Mouse (Mus musculus) MEL (cell line): Measurements from ENCODE around the gene Zfp146. TPM values are rescaled to one million over a fixed set of nuclear protein-coding genes. Genes with fewer than 3 reads are reported as not detected.
"Not testable (repeated sequence)": the region's sequence is repeated elsewhere in the genome, so short reads cannot be mapped to it uniquely, and the experiment has no call there.

ENCODE experiments used
- DNase-seq: peaks from one replicate; pipeline ENCODE4 v3.0.0; 2011; ENCODE audit warnings: low read depth, low spot score
- H3K27ac ChIP-seq: 2 replicates; pipeline ENCODE4 v1.5.1; 2012; ENCODE audit warnings: low read depth, mild to moderate bottlenecking, control low read depth, low read length, moderate library complexity; ENCODE audit not compliant: control insufficient read depth
- H3K27me3 ChIP-seq, 2 experiments: fragments of 150-350 bp in 1 of 2; sonication (generic) in 1 of 2; 2 replicates each; pipeline ENCODE4 v1.6.1; 2012; ENCODE audit warnings: low read length in 2 of 2, mild to moderate bottlenecking in 2 of 2, improper control_type of control experiment in 1 of 2, moderate library complexity in 1 of 2; ENCODE audit not compliant: insufficient read depth in 2 of 2, control insufficient read depth in 1 of 2
- H3K36me3 ChIP-seq, 2 experiments: 2 replicates each; pipeline ENCODE4 v1.6.1; 2012 to 2014; ENCODE audit warnings: low read length in 2 of 2, improper control_type of control experiment in 1 of 2, inconsistent platforms in 1 of 2, mild to moderate bottlenecking in 1 of 2; ENCODE audit not compliant: insufficient read depth in 2 of 2, control insufficient read depth in 1 of 2
- H3K4me1 ChIP-seq, 2 experiments: fragments of 150-350 bp in 1 of 2; sonication (generic) in 1 of 2; 2 replicates each; pipeline ENCODE4 v1.6.1; 2012; ENCODE audit warnings: low read length in 2 of 2, improper control_type of control experiment in 1 of 2, mild to moderate bottlenecking in 1 of 2; ENCODE audit not compliant: insufficient read depth in 2 of 2, control insufficient read depth in 1 of 2
- H3K4me3 ChIP-seq, 2 experiments: fragments of 150-350 bp in 1 of 2; sonication (generic) in 1 of 2; 2 replicates each; pipeline ENCODE4 v1.5.1; 2012; ENCODE audit warnings: low read depth in 2 of 2, low read length in 2 of 2, mild to moderate bottlenecking in 2 of 2, moderate library complexity in 2 of 2, control low read depth in 1 of 2, improper control_type of control experiment in 1 of 2; ENCODE audit not compliant: control insufficient read depth in 1 of 2, insufficient read depth in 1 of 2
- H3K79me2 ChIP-seq: 2 replicates; pipeline ENCODE4 v1.6.1; 2012; ENCODE audit warnings: mild to moderate bottlenecking, low read length, moderate library complexity; ENCODE audit not compliant: control insufficient read depth, poor library complexity, insufficient read depth
- H3K9ac ChIP-seq: 2 replicates; pipeline ENCODE4 v1.6.1; 2012; ENCODE audit warnings: low read depth, mild to moderate bottlenecking, control low read depth, low read length, moderate library complexity; ENCODE audit not compliant: control insufficient read depth, poor library complexity, severe bottlenecking
- H3K9me3 ChIP-seq: fragments of 150-350 bp; sonication (generic); replicated peaks from 2 replicates; pipeline ENCODE4 v1.6.1; 2012; ENCODE audit warnings: mild to moderate bottlenecking, low read length, improper control_type of control experiment, moderate library complexity; ENCODE audit not compliant: insufficient read depth
- BHLHE40 ChIP-seq: IDR thresholded peaks from 2 replicates; pipeline ENCODE4 v1.6.1; 2012; ENCODE audit warnings: low read depth, mild to moderate bottlenecking, inconsistent platforms, low read length, improper control_type of control experiment, borderline replicate concordance
- E2F4 ChIP-seq: IDR thresholded peaks from 2 replicates; pipeline ENCODE4 v1.6.1; 2011; ENCODE audit warnings: low read depth, low read length, improper control_type of control experiment, borderline replicate concordance
- ELF1 ChIP-seq: IDR thresholded peaks from 2 replicates; pipeline ENCODE4 v1.6.1; 2014; ENCODE audit warnings: low read depth, mild to moderate bottlenecking, inconsistent platforms, low read length, improper control_type of control experiment, moderate library complexity
- EP300 ChIP-seq, 2 experiments: IDR thresholded peaks; 2 replicates each; pipeline ENCODE4 v1.6.1; 2011; ENCODE audit warnings: improper control_type of control experiment in 2 of 2, low read length in 2 of 2, low read depth in 1 of 2, mild to moderate bottlenecking in 1 of 2
- GATA1 ChIP-seq: IDR thresholded peaks from 2 replicates; pipeline ENCODE4 v1.6.1; 2011; ENCODE audit warnings: low read depth, low read length, improper control_type of control experiment
- JUND ChIP-seq: IDR thresholded peaks from 2 replicates; pipeline ENCODE4 v1.6.1; 2011; ENCODE audit warnings: low read depth, mild to moderate bottlenecking, improper control_type of control experiment, low read length
- MAFK ChIP-seq: IDR thresholded peaks from 2 replicates; pipeline ENCODE4 v1.6.1; 2011; ENCODE audit warnings: low read depth, mild to moderate bottlenecking, low read length, improper control_type of control experiment, borderline replicate concordance
- MXI1 ChIP-seq: IDR thresholded peaks from 2 replicates; pipeline ENCODE4 v1.6.1; 2011; ENCODE audit warnings: mild to moderate bottlenecking, low read depth, low read length, improper control_type of control experiment
- MYC ChIP-seq: IDR thresholded peaks from 2 replicates; pipeline ENCODE4 v1.6.1; 2011; ENCODE audit warnings: low read depth, mild to moderate bottlenecking, low read length, improper control_type of control experiment, moderate library complexity
- NELFE ChIP-seq: IDR thresholded peaks from 2 replicates; pipeline ENCODE4 v1.6.1; 2011; ENCODE audit warnings: low read depth, low read length, improper control_type of control experiment
- POLR2AphosphoS5 ChIP-seq: IDR thresholded peaks from 2 replicates; pipeline ENCODE4 v1.6.1; 2012; ENCODE audit warnings: low read depth, borderline replicate concordance, mild to moderate bottlenecking, inconsistent platforms, low read length, moderate library complexity, mixed read lengths
- RAD21 ChIP-seq: IDR thresholded peaks from 2 replicates; pipeline ENCODE4 v1.6.1; 2011; ENCODE audit warnings: mild to moderate bottlenecking, low read depth, low read length, improper control_type of control experiment
- SIN3A ChIP-seq: IDR thresholded peaks from 2 replicates; pipeline ENCODE4 v1.6.1; 2012; ENCODE audit warnings: low read length, improper control_type of control experiment, inconsistent platforms
- SMC3 ChIP-seq: IDR thresholded peaks from 2 replicates; pipeline ENCODE4 v1.6.1; 2011; ENCODE audit warnings: low read depth, low read length, improper control_type of control experiment
- TCF12 ChIP-seq: IDR thresholded peaks from 2 replicates; pipeline ENCODE4 v1.6.1; 2014; ENCODE audit warnings: low read depth, mild to moderate bottlenecking, inconsistent platforms, low read length, improper control_type of control experiment, moderate library complexity
- USF1 ChIP-seq: IDR thresholded peaks from 2 replicates; pipeline ENCODE4 v1.6.1; 2014; ENCODE audit warnings: low read depth, mild to moderate bottlenecking, inconsistent platforms, low read length, improper control_type of control experiment, moderate library complexity
- ZC3H11A ChIP-seq: IDR thresholded peaks from 2 replicates; pipeline ENCODE4 v1.6.1; 2012; ENCODE audit warnings: low read depth, mild to moderate bottlenecking, inconsistent platforms, low read length, improper control_type of control experiment
- ZKSCAN1 ChIP-seq: IDR thresholded peaks from 2 replicates; pipeline ENCODE4 v1.6.1; 2012; ENCODE audit warnings: low read depth, mild to moderate bottlenecking, inconsistent platforms, low read length, improper control_type of control experiment, moderate library complexity
- polyA plus RNA-seq, 2 experiments: library from polyadenylated mRNA; stranded (reverse) in 1 of 2; unstranded in 1 of 2; fragments of >175 nt in 1 of 2; fragments of >200 nt in 1 of 2; gene quantifications; 2 replicates each; pipeline versions ENCODE4 v1.2.1 to v1.2.4; 2012; ENCODE audit warnings: low replicate concordance in 2 of 2, low read depth in 1 of 2; ENCODE audit not compliant: insufficient read length in 2 of 2, insufficient read depth in 1 of 2, missing spikeins in 1 of 2
- total RNA-seq: library from RNA; depleted of rRNA; stranded (reverse); fragments of 300-350 nt; gene quantifications from 2 replicates; pipeline ENCODE4 v1.2.3, GENCODE M21; 2012

Gene Zfp146
- total and polyA plus RNA-seq, 3 experiments: 35.5 to 38.9 TPM; not detected in 1

- TF ChIP-seq BHLHE40: no peak
- TF ChIP-seq ZKSCAN1: no peak
- no peak for TF ChIP-seq JUND
- TF ChIP-seq POLR2AphosphoS5: no peak
- no peak for TF ChIP-seq RAD21
- no peak for TF ChIP-seq GATA1
- TF ChIP-seq USF1: no peak
- TF ChIP-seq SMC3: no peak
- TF ChIP-seq TCF12: no peak
- TF ChIP-seq SIN3A: no peak
- TF ChIP-seq ZC3H11A: no peak
- no peak for TF ChIP-seq MXI1
- no peak for TF ChIP-seq EP300 (IDR thresholded peaks at IDR 0.05; ENCODE audit: low read depth in 1 of 2, low read length in 2 of 2)
- TF ChIP-seq ELF1: no peak
- no peak for TF ChIP-seq MAFK
- no peak for TF ChIP-seq E2F4
- no peak for TF ChIP-seq NELFE
- no peak for TF ChIP-seq MYC
- TF ChIP-seq, all 39 proteins: peak for 0
- Histone ChIP-seq H3K36me3 (peaks cover 0 to 4% of the 10 kb centered on the region in 2 experiments; a peak in 1 of 4 replicates), H3K9ac (no peak overlapping the region)
Observed at GRCm38 (mm10) chr7:30202895-30203690, 33.5 kb upstream of the Zfp146 start.

DNA sequence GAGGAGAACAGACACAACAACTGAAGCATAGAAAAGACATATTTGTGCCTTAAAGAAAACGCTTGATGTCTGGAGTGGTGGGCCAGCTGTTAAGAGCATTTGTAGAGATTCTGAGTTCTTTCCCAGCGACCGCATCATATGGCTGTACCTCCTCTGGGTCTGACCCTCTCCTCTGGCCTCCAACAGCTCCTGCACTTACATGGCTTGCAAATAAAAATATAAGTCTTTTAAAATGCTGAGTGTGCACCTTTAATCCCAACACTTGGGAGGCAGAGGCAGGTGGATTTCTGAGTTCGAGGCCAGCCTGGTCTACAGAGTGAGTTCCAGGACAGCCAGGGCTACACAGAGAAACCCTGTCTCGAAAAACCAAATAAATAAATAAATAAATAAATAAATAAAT lies 31.1 kb upstream of the Zfp146 start:
- not testable (repeated sequence) for H3K36me3 ChIP-seq, DNase-seq, H3K9me3 ChIP-seq, H3K9ac ChIP-seq, H3K27ac ChIP-seq, H3K79me2 ChIP-seq, H3K4me3 ChIP-seq, H3K27me3 ChIP-seq
- peaks cover 0 to 11% of the 10 kb centered on the region in 2 experiments; a peak in 3 of 4 replicates for H3K4me1 ChIP-seq

More at GRCm38 (mm10) chr7:30202895-30203690, 33.5 kb upstream of the Zfp146 start:
- H3K79me2 ChIP-seq: no peaks in the 10 kb centered on the region
- peaks cover 0 to 2% of the 10 kb centered on the region in 2 experiments; a peak in 2 of 4 replicates for H3K27me3 ChIP-seq
- peaks cover 0 to 4% of the 10 kb centered on the region in 2 experiments; a peak in 2 of 4 replicates for H3K4me1 ChIP-seq
- no peaks in the 10 kb centered on the region for H3K9me3 ChIP-seq
- no peak overlapping the region for H3K27ac ChIP-seq
- H3K4me3 ChIP-seq: no peak overlapping the region
- no peak for DNase-seq
